In the genomic region with DNA sequence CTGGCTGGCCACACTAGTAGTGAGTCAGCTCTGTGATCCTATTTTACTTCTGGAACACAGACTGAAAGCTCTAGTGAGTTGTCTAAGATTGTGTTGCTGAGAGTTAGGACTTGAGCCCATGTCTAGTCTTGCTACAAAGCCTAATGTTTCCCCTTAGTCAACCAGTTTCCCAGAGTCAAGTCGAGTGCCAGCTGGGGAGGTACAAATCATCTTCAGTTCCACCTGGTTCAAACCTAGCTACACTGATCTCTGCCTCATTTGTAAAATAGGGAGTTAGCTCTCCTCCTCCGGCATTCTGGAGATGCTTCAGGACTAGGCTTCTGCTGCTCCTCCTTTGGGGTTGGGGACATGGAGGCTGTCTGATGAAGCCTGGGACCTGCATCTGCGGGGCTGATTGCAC, we compare ENCODE assay signal across 8 mouse cellular contexts. TPM values are rescaled to one million over a fixed set of nuclear protein-coding genes. Genes with fewer than 3 reads are reported as not detected.
DNase-seq lines count a peak whose midpoint lies in the region; ATAC-seq and TF ChIP-seq lines count a peak whose summit lies in the region.

No protein-coding gene starts in this region.

- H3K4me2 ChIP-seq in CH12.LX (ENCODE audit: insufficient read depth, low read depth, poor library complexity, severe bottlenecking): peak overlapping the region; percentile 85
- peak overlapping the region; percentile 85 for H3K4me2 ChIP-seq in liver, embryonic 14.5 days (ENCODE audit: low read depth)

- 41% methylated on average over 3 of the region's 3 CpGs for WGBS in heart, adult 2 months
- 63% methylated on average over 3 of the region's 3 CpGs for WGBS in forebrain, embryonic 10.5 days
- 39% methylated on average over 3 of the region's 3 CpGs for WGBS in liver, embryonic 14.5 days (ENCODE audit: insufficient replicate concordance)

- H3K4me1 ChIP-seq in heart, adult 2 months (ENCODE audit: control insufficient read depth, insufficient read depth, low read length): peaks cover 7% of the 10 kb centered on the region
- H3K4me1 ChIP-seq in CH12.LX (ENCODE audit: control insufficient read depth in 1 of 2, insufficient read depth in 2 of 2): peaks cover 13 to 69% of the 10 kb centered on the region in 2 experiments
- peaks cover 54% of the 10 kb centered on the region for H3K4me1 ChIP-seq in forebrain, embryonic 10.5 days
- peaks cover 4 to 33% of the 10 kb centered on the region in 2 experiments for H3K4me1 ChIP-seq in liver, embryonic 14.5 days (replicated peaks; ENCODE audit: control insufficient read depth in 2 of 2, insufficient read depth in 2 of 2, low read length in 1 of 2)

- dilution Hi-C loops in CH12.LX (cut with MboI; ENCODE audit: extremely low pct_ligation_motif_present, extremely low pct_unique_long_range_greater_than_20kb, low sequenced_read_pairs): no loop called here

- H3K9ac ChIP-seq in heart, adult 2 months (ENCODE audit: low read depth, low read length): peak overlapping the region; percentile 63
- peak overlapping the region; percentile 86 for H3K9ac ChIP-seq in CH12.LX (ENCODE audit: insufficient read depth, low read depth)
- H3K9ac ChIP-seq in liver, embryonic 14.5 days (replicated peaks): peak overlapping the region; percentile 74

- peaks cover 22% of the 10 kb centered on the region for H3K36me3 ChIP-seq in heart, adult 2 months (ENCODE audit: control insufficient read depth, insufficient read depth, low read length)
- peaks cover 24 to 42% of the 10 kb centered on the region in 2 experiments for H3K36me3 ChIP-seq in CH12.LX (replicated peaks in 1 of 2; ENCODE audit: control insufficient read depth in 1 of 2, insufficient read depth in 1 of 2, low read length in 1 of 2)
- H3K36me3 ChIP-seq in forebrain, embryonic 10.5 days (replicated peaks): peaks cover 40% of the 10 kb centered on the region
- peaks cover 22% of the 10 kb centered on the region for H3K36me3 ChIP-seq in liver, embryonic 14.5 days (replicated peaks; ENCODE audit: control insufficient read depth, insufficient read depth, low read depth)

- intact Hi-C loops in heart, adult 2 months (cut with DNase I): loop anchor here (5.0 kb wide), 2 partner anchors 62 to 157 kb away; no protein-coding TSS in a partner anchor

- no peak for TF ChIP-seq EP300 in heart, adult 2 months (IDR thresholded peaks at IDR 0.05; ENCODE audit: insufficient read depth, low read depth, low read length)
- no peak for TF ChIP-seq EP300 in CH12.LX (IDR thresholded peaks at IDR 0.05; ENCODE audit: low read length)
- no peak for TF ChIP-seq EP300 in liver, embryonic 14.5 days (IDR thresholded peaks at IDR 0.05; ENCODE audit: low read depth)

- no peaks in the 10 kb centered on the region for H3K27me3 ChIP-seq in heart, adult 2 months (ENCODE audit: control insufficient read depth, insufficient read depth, low read length)
- H3K27me3 ChIP-seq in CH12.LX (replicated peaks): no peaks in the 10 kb centered on the region
- H3K27me3 ChIP-seq in forebrain, embryonic 10.5 days (ENCODE audit: poor library complexity, severe bottlenecking): no peaks in the 10 kb centered on the region
- no peaks in the 10 kb centered on the region for H3K27me3 ChIP-seq in liver, embryonic 14.5 days (ENCODE audit: control insufficient read depth, insufficient read depth, low read length)

- ATAC-seq in liver, embryonic 14.5 days (ENCODE audit: insufficient read depth): no peak

- TF ChIP-seq CTCF in heart, adult 2 months (IDR thresholded peaks at IDR 0.05): no peak
- TF ChIP-seq CTCF in CH12.LX (conservative IDR thresholded peaks at IDR 0.05 in 1 of 2, IDR thresholded peaks at IDR 0.05 in 1 of 2; ENCODE audit: low read depth in 2 of 2, low read length in 2 of 2): no peak
- TF ChIP-seq CTCF in liver, embryonic 14.5 days (IDR thresholded peaks at IDR 0.05; ENCODE audit: low read depth): no peak

- TF ChIP-seq RAD21 in CH12.LX (IDR thresholded peaks at IDR 0.05; ENCODE audit: low read depth, low read length): no peak

- H3K9me3 ChIP-seq in CH12.LX (replicated peaks; ENCODE audit: low read length): no peaks in the 10 kb centered on the region
- H3K9me3 ChIP-seq in forebrain, embryonic 10.5 days: no peaks in the 10 kb centered on the region
- no peaks in the 10 kb centered on the region for H3K9me3 ChIP-seq in liver, embryonic 14.5 days (ENCODE audit: control insufficient read depth, low read length)

- in situ Hi-C loops in CH12.LX (cut with MboI; ENCODE audit: low pct_ligation_motif_present, low pct_unique_long_range_greater_than_20kb, low sequenced_read_pairs): loop anchor here (5.0 kb wide), 1 partner anchor 42 kb away; no protein-coding TSS in a partner anchor

- H3K27ac ChIP-seq in heart, adult 2 months: peak overlapping the region; percentile 97
- peak overlapping the region; percentile 73 for H3K27ac ChIP-seq in CH12.LX (ENCODE audit: insufficient read depth, low read depth)
- peak overlapping the region; percentile 96 for H3K27ac ChIP-seq in forebrain, embryonic 10.5 days
- H3K27ac ChIP-seq in liver, embryonic 14.5 days: peak overlapping the region; percentile 80

- peak overlapping the region; percentile 76 for H3K4me3 ChIP-seq in heart, adult 2 months
- peak overlapping the region; percentile 44 to 98 (median 65) for H3K4me3 ChIP-seq in CH12.LX (replicated peaks in 1 of 3; ENCODE audit: low read depth in 2 of 3, low read length in 2 of 3, poor library complexity in 1 of 3)
- peak overlapping the region; percentile 98 for H3K4me3 ChIP-seq in forebrain, embryonic 10.5 days
- H3K4me3 ChIP-seq in liver, embryonic 14.5 days (ENCODE audit: insufficient read depth in 1 of 2, low read depth in 2 of 2, low read length in 2 of 2): peak overlapping the region; percentile 78 to 98

- no peak for DNase-seq in heart, adult 2 months
- no peak for DNase-seq in heart, postnatal 4 days
- no peak for DNase-seq in CH12.LX (ENCODE audit: extremely low read depth)
- no peak for DNase-seq in forebrain, embryonic 10.5 days (ENCODE audit: extremely low spot score, low spot score)
- no peak for DNase-seq in liver, embryonic 14.5 days (ENCODE audit: low read depth in 3 of 3, low spot score in 3 of 3)
- DNase-seq in right cerebral cortex, postnatal 14 days: no peak
- no peak for DNase-seq in frontal cortex, postnatal 14 days (ENCODE audit: low spot score in 2 of 2)
- no peak for DNase-seq in layer of hippocampus, adult 9-11 months

- no peak for TF ChIP-seq POLR2A in heart, adult 2 months (IDR thresholded peaks at IDR 0.05; ENCODE audit: insufficient read depth, low read depth, low read length)
- no peak for TF ChIP-seq POLR2A in CH12.LX (IDR thresholded peaks at IDR 0.05; ENCODE audit: low read depth, low read length)

- H3K79me2 ChIP-seq in heart, adult 2 months (replicated peaks; ENCODE audit: control insufficient read depth, insufficient read depth, low read length): peaks cover 3% of the 10 kb centered on the region; the same call in 1 of the 2 replicates
- peaks cover 35% of the 10 kb centered on the region for H3K79me2 ChIP-seq in CH12.LX (replicated peaks; ENCODE audit: control insufficient read depth, extremely low read depth, insufficient read depth, poor library complexity, severe bottlenecking)

RNA-seq across cellular contexts. Expression of gene Ddb1, which starts 0.6 kb away (rescaled TPM):
- 100 to 1,000 TPM; 133 to 153 TPM for total RNA-seq in heart, adult 2 months (2021)
- 71.1 and 114 TPM in 2 replicates for polyA plus RNA-seq in heart, adult 2 months (2012; rRNA removed)
- total RNA-seq in heart, postnatal 4 days (2021): 100 to 1,000 TPM; 269 to 282 TPM
- total RNA-seq in CH12.LX (2012; rRNA removed) (319 and 365 TPM in 2 replicates), CH12.LX (2014; rRNA removed) (299 and 311 TPM in 2 replicates)
- 406 and 451 TPM in 2 replicates for polyA plus RNA-seq in CH12.LX (2012; ENCODE audit: insufficient read length, low read depth)
- polyA plus RNA-seq in forebrain, embryonic 10.5 days (2016; fragmentation: Nextera tagmentation; extraction: Ambion mirVana): 465 and 471 TPM in 2 replicates
- polyA plus RNA-seq in liver, embryonic 14.5 days (2012; rRNA removed): 66.8 and 91.2 TPM in 2 replicates
- polyA plus RNA-seq in liver, embryonic 14.5 days (2014; fragmentation: Nextera tagmentation; extraction: Ambion mirVana): 133 and 147 TPM in 2 replicates

RNA-seq across cellular contexts. Expression of gene Tkfc, which starts 0.9 kb away (rescaled TPM):
- total RNA-seq in heart, adult 2 months (2021): 1 to 10 TPM; 8.2 to 9.6 TPM
- 7.4 and 9.1 TPM in 2 replicates for polyA plus RNA-seq in heart, adult 2 months (2012; rRNA removed)
- total RNA-seq in heart, postnatal 4 days (2021): 10 to 100 TPM; 13.3 to 13.6 TPM
- total RNA-seq in CH12.LX (2012; rRNA removed) (10.0 and 11.0 TPM in 2 replicates), CH12.LX (2014; rRNA removed) (2.4 TPM in 2 replicates)
- polyA plus RNA-seq in CH12.LX (2012; ENCODE audit: insufficient read length, low read depth): 14.9 and 15.0 TPM in 2 replicates
- polyA plus RNA-seq in forebrain, embryonic 10.5 days (2016; fragmentation: Nextera tagmentation; extraction: Ambion mirVana): 21.1 and 24.5 TPM in 2 replicates
- polyA plus RNA-seq in liver, embryonic 14.5 days (2012; rRNA removed): 11.7 and 13.9 TPM in 2 replicates
- 15.1 and 15.6 TPM in 2 replicates for polyA plus RNA-seq in liver, embryonic 14.5 days (2014; fragmentation: Nextera tagmentation; extraction: Ambion mirVana)

RNA-seq across cellular contexts. Expression of gene Tmem138, which starts 27.4 kb away (rescaled TPM):
- total RNA-seq in heart, adult 2 months (2021): 1 to 10 TPM; 1.9 to 2.7 TPM
- polyA plus RNA-seq in heart, adult 2 months (2012; rRNA removed): 6.2 and 6.7 TPM in 2 replicates
- 1 to 10 TPM; 6.1 to 7.7 TPM for total RNA-seq in heart, postnatal 4 days (2021)
- total RNA-seq in CH12.LX (2012; rRNA removed) (14.7 and 15.9 TPM in 2 replicates), CH12.LX (2014; rRNA removed) (14.0 and 14.1 TPM in 2 replicates)
- polyA plus RNA-seq in CH12.LX (2012; ENCODE audit: insufficient read length, low read depth): 25.8 and 30.9 TPM in 2 replicates
- 62.4 and 66.2 TPM in 2 replicates for polyA plus RNA-seq in forebrain, embryonic 10.5 days (2016; fragmentation: Nextera tagmentation; extraction: Ambion mirVana)
- 7.5 and 8.3 TPM in 2 replicates for polyA plus RNA-seq in liver, embryonic 14.5 days (2012; rRNA removed)
- 11.5 and 12.6 TPM in 2 replicates for polyA plus RNA-seq in liver, embryonic 14.5 days (2014; fragmentation: Nextera tagmentation; extraction: Ambion mirVana)

RNA-seq across cellular contexts. Expression of gene Cyb561a3, which starts 27.6 kb away (rescaled TPM):
- 10 to 100 TPM; 11.3 TPM for total RNA-seq in heart, adult 2 months (2021)
- polyA plus RNA-seq in heart, adult 2 months (2012; rRNA removed): 24.3 and 32.2 TPM in 2 replicates
- 10 to 100 TPM in 1 of 2 experiments, 1 to 10 TPM in 1; 8.1 to 11.3 TPM for total RNA-seq in heart, postnatal 4 days (2021)
- total RNA-seq in CH12.LX (2012; rRNA removed) (137 and 161 TPM in 2 replicates), CH12.LX (2014; rRNA removed) (180 and 211 TPM in 2 replicates)
- polyA plus RNA-seq in CH12.LX (2012; ENCODE audit: insufficient read length, low read depth): 301 and 327 TPM in 2 replicates
- 15.3 and 16.7 TPM in 2 replicates for polyA plus RNA-seq in forebrain, embryonic 10.5 days (2016; fragmentation: Nextera tagmentation; extraction: Ambion mirVana)
- 9.5 and 11.8 TPM in 2 replicates for polyA plus RNA-seq in liver, embryonic 14.5 days (2012; rRNA removed)
- 11.0 and 12.9 TPM in 2 replicates for polyA plus RNA-seq in liver, embryonic 14.5 days (2014; fragmentation: Nextera tagmentation; extraction: Ambion mirVana)

RNA-seq across cellular contexts. Expression of gene Vwce, which starts 29.5 kb away (rescaled TPM):
- total RNA-seq in heart, adult 2 months (2021): not detected
- polyA plus RNA-seq in heart, adult 2 months (2012; rRNA removed): not detected in 2 replicates
- under 1 TPM; 0.38 to 0.47 TPM for total RNA-seq in heart, postnatal 4 days (2021)
- 0.13 and 0.21 TPM in 2 replicates for total RNA-seq in CH12.LX (2012; rRNA removed)
- 0.04 TPM in 1 of 2 replicates, not detected in the other for total RNA-seq in CH12.LX (2014; rRNA removed)
- polyA plus RNA-seq in CH12.LX (2012; ENCODE audit: insufficient read length, low read depth): 1.0 and 1.3 TPM in 2 replicates
- polyA plus RNA-seq in forebrain, embryonic 10.5 days (2016; fragmentation: Nextera tagmentation; extraction: Ambion mirVana): 0.38 and 0.85 TPM in 2 replicates
- 6.7 and 8.5 TPM in 2 replicates for polyA plus RNA-seq in liver, embryonic 14.5 days (2012; rRNA removed)
- 5.4 and 7.4 TPM in 2 replicates for polyA plus RNA-seq in liver, embryonic 14.5 days (2014; fragmentation: Nextera tagmentation; extraction: Ambion mirVana)
